Mouse (Mus musculus) urinary bladder, postnatal 0 days (tissue): ENCODE data around the gene Hcrtr1. TPM values are rescaled to one million over a fixed set of nuclear protein-coding genes. Genes with fewer than 3 reads are reported as not detected.

ENCODE experiments used
- polyA plus RNA-seq: library from polyadenylated mRNA; unstranded; fragments of >200 nt; fragmentation: Nextera tagmentation; extraction: Ambion mirVana; gene quantifications from 2 replicates; pipeline ENCODE4 v1.2.1, GENCODE M21; 2015

Gene Hcrtr1
- 2.3 TPM in 2 replicates for polyA plus RNA-seq

GRCm38 (mm10) chr4:130139214-130139492, at the start of gene Hcrtr1:
Gene Hcrtr1 (minus strand): TSS chr4:130139359.

GRCm38 (mm10) chr4:130175072-130175711, 36.0 kb upstream of the Hcrtr1 start, which contains the start of gene Tinagl1:
Gene Tinagl1 (minus strand): TSS chr4:130175122.

GRCm38 (mm10) chr4:130102111-130102651, 37.0 kb downstream of the Hcrtr1 start, which contains the start of gene Pef1:
Gene Pef1 (plus strand): TSS chr4:130102558.

Other genes with a start within 250 kb of the Hcrtr1 start
- 0.04 and 0.05 TPM in 2 replicates for gene Spocd1, start 210.1 kb downstream of the Hcrtr1 start, polyA plus RNA-seq
- 0.79 and 0.88 TPM in 2 replicates for gene Adgrb2, start 154.5 kb downstream of the Hcrtr1 start, polyA plus RNA-seq
- 94.4 and 102 TPM in 2 replicates for gene Col16a1, start 91.5 kb downstream of the Hcrtr1 start, polyA plus RNA-seq
- 56.3 and 63.0 TPM in 2 replicates for gene Pef1, start 36.8 kb downstream of the Hcrtr1 start, polyA plus RNA-seq
- 962 and 1,015 TPM in 2 replicates for gene Tinagl1, start 35.8 kb upstream of the Hcrtr1 start, polyA plus RNA-seq
- not detected in 2 replicates for gene Gm853, start 83.0 kb upstream of the Hcrtr1 start, polyA plus RNA-seq
- gene Serinc2, start 139.8 kb upstream of the Hcrtr1 start, polyA plus RNA-seq: 43.7 and 50.2 TPM in 2 replicates
- 24.4 and 26.8 TPM in 2 replicates for gene Fabp3, start 169.2 kb upstream of the Hcrtr1 start, polyA plus RNA-seq
- gene Gm10570, start 169.3 kb upstream of the Hcrtr1 start, polyA plus RNA-seq: 0.64 and 0.70 TPM in 2 replicates
- gene Zcchc17, start 220.6 kb upstream of the Hcrtr1 start, polyA plus RNA-seq: 37.7 and 45.6 TPM in 2 replicates
- gene Snrnp40, start 220.8 kb upstream of the Hcrtr1 start, polyA plus RNA-seq: 52.4 and 53.9 TPM in 2 replicates